ENCODE assay signal across 22 mouse cellular contexts in the genomic region with DNA sequence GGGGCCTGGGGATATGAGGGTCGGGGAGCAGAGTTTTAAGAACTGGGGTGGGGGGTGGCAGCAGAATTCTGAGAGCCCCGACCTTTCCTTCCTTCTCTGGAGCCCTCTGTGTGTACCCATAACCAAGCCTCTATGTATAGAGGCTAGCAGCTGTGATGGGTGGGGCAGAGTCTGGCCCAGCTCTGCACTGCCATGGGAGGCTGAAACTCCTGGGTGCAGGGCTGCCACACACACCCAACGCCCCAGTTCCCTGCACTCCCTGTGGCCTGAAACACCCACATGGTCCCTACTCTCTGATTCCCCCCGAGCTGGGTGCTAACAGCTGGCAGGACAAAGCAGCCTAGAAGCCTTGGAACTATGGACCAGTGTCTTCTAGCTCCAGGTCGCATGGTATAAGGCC.
DNase-seq lines count a peak whose midpoint lies in the region; ATAC-seq and TF ChIP-seq lines count a peak whose summit lies in the region.
"Had no signal": no experiment of that assay in that cellular context is flagged by ENCODE, and none has a peak within 500 bp of the region (broad histone marks: within the 10 kb centered on the region; RNA-seq: fewer than 3 reads in every experiment).

No protein-coding gene starts in this region.

- no peak overlapping the region for H3K4me2 ChIP-seq in embryonic facial prominence, embryonic 13.5 days
- H3K4me2 ChIP-seq in liver, embryonic 14.5 days (ENCODE audit: low read depth) = no peak overlapping the region
- no peak overlapping the region for H3K4me2 ChIP-seq in liver, embryonic 12.5 days
- no peak overlapping the region for H3K4me2 ChIP-seq in stomach, embryonic 16.5 days (ENCODE audit: low read depth, low read length)
- H3K4me2 ChIP-seq in stomach, postnatal 0 days (replicated peaks; ENCODE audit: low read depth) = no peak overlapping the region
- H3K4me2 ChIP-seq: forebrain, embryonic 13.5 days; forebrain, embryonic 15.5 days had no signal

- DNase-seq in embryonic facial prominence, embryonic 10.5 days (ENCODE audit: low spot score) = no peak
- no peak for DNase-seq in liver, embryonic 14.5 days (ENCODE audit: low read depth in 3 of 3, low spot score in 3 of 3)
- DNase-seq in stomach, postnatal 0 days (ENCODE audit: low spot score) = no peak
- DNase-seq: adrenal gland, adult 8-10 months; adrenal gland, postnatal 14 days; adrenal gland, postnatal 36 days; B cell, adult 2 months; cerebellum, adult 11-12 months; cerebellum, adult 2 months; cerebellum, adult 9-10 months; cerebellum, postnatal 10 days; cerebellum, postnatal 25 days; forebrain, postnatal 0 days had no signal

- H3K36me3 ChIP-seq in embryonic facial prominence, embryonic 13.5 days = peaks cover 65% of the 10 kb centered on the region
- H3K36me3 ChIP-seq in embryonic facial prominence, embryonic 10.5 days (replicated peaks) = peaks cover 90% of the 10 kb centered on the region
- H3K36me3 ChIP-seq in liver, embryonic 14.5 days (replicated peaks; ENCODE audit: control insufficient read depth, insufficient read depth, low read depth) = no peaks in the 10 kb centered on the region; the same call in 1 of the 2 replicates
- peaks cover 29% of the 10 kb centered on the region for H3K36me3 ChIP-seq in liver, embryonic 12.5 days
- peaks cover 15% of the 10 kb centered on the region for H3K36me3 ChIP-seq in stomach, embryonic 16.5 days (ENCODE audit: control insufficient read depth, insufficient read depth, low read length)
- peaks cover 12% of the 10 kb centered on the region; the same call in 1 of the 2 replicates for H3K36me3 ChIP-seq in stomach, postnatal 0 days (ENCODE audit: control insufficient read depth, insufficient read depth, low read length)

- no peak for TF ChIP-seq EP300 in liver, embryonic 14.5 days (IDR thresholded peaks at IDR 0.05; ENCODE audit: low read depth)
- TF ChIP-seq EP300 in stomach, postnatal 0 days (optimal IDR thresholded peaks at IDR 0.05) = no peak

- H3K9ac ChIP-seq in embryonic facial prominence, embryonic 13.5 days = peak overlapping the region; percentile 27; the same call in 1 of the 2 replicates
- no peak overlapping the region for H3K9ac ChIP-seq in liver, embryonic 14.5 days (replicated peaks)
- no peak overlapping the region for H3K9ac ChIP-seq in liver, embryonic 12.5 days
- no peak overlapping the region for H3K9ac ChIP-seq in stomach, embryonic 16.5 days (ENCODE audit: low read length)
- H3K9ac ChIP-seq in stomach, postnatal 0 days (ENCODE audit: low read length) = no peak overlapping the region
- H3K9ac ChIP-seq: forebrain, embryonic 13.5 days; forebrain, embryonic 15.5 days; forebrain, postnatal 0 days had no signal

- H3K4me3 ChIP-seq in embryonic facial prominence, embryonic 13.5 days = no peak overlapping the region
- no peak overlapping the region for H3K4me3 ChIP-seq in embryonic facial prominence, embryonic 10.5 days
- no peak overlapping the region for H3K4me3 ChIP-seq in liver, embryonic 14.5 days (ENCODE audit: insufficient read depth in 1 of 2, low read depth in 2 of 2, low read length in 2 of 2)
- no peak overlapping the region for H3K4me3 ChIP-seq in liver, embryonic 12.5 days
- H3K4me3 ChIP-seq in stomach, embryonic 16.5 days (replicated peaks; ENCODE audit: low read length) = no peak overlapping the region
- H3K4me3 ChIP-seq in stomach, postnatal 0 days (ENCODE audit: low read depth, low read length) = no peak overlapping the region
- H3K4me3 ChIP-seq: forebrain, embryonic 13.5 days; forebrain, embryonic 15.5 days had no signal

- TF ChIP-seq CTCF in liver, embryonic 14.5 days (IDR thresholded peaks at IDR 0.05; ENCODE audit: low read depth) = no peak
- no peak for TF ChIP-seq CTCF in stomach, postnatal 0 days (IDR thresholded peaks at IDR 0.05; ENCODE audit: low read depth)

- H3K9me3 ChIP-seq in embryonic facial prominence, embryonic 13.5 days = no peaks in the 10 kb centered on the region
- peaks cover 7% of the 10 kb centered on the region; the same call in 1 of the 2 replicates for H3K9me3 ChIP-seq in embryonic facial prominence, embryonic 10.5 days
- H3K9me3 ChIP-seq in liver, embryonic 14.5 days (ENCODE audit: control insufficient read depth, low read length) = peaks cover 3% of the 10 kb centered on the region; the same call in 1 of the 2 replicates
- H3K9me3 ChIP-seq in liver, embryonic 12.5 days (replicated peaks) = peaks cover 9% of the 10 kb centered on the region
- H3K9me3 ChIP-seq in stomach, embryonic 16.5 days (replicated peaks; ENCODE audit: control insufficient read depth, low read length) = peaks cover 6% of the 10 kb centered on the region; the same call in 1 of the 2 replicates
- H3K9me3 ChIP-seq in stomach, postnatal 0 days (ENCODE audit: control insufficient read depth, low read length) = no peaks in the 10 kb centered on the region
- H3K9me3 ChIP-seq: forebrain, embryonic 15.5 days had no signal

- ATAC-seq in embryonic facial prominence, embryonic 13.5 days (ENCODE audit: insufficient number of reproducible peaks, insufficient read depth, low FRiP score, low TSS enrichment, low read depth) = no peak
- ATAC-seq in liver, embryonic 14.5 days (ENCODE audit: insufficient read depth) = peak; percentile 29; the same call in 1 of the 2 replicates
- ATAC-seq in liver, embryonic 12.5 days = no peak
- ATAC-seq in stomach, embryonic 16.5 days (ENCODE audit: insufficient read depth, low FRiP score) = 0 out of 2 replicates have a peak, but pooled peaks have one; percentile 41
- no peak for ATAC-seq in stomach, postnatal 0 days (ENCODE audit: low FRiP score, low TSS enrichment)
- ATAC-seq: activated CD4-positive, CD25-positive, alpha-beta regulatory T cell, adult 4 months; CD4-positive, CD25-positive, alpha-beta regulatory T cell, adult 4 months; forebrain, embryonic 13.5 days; forebrain, embryonic 15.5 days; forebrain, postnatal 0 days; Patski had no signal

- no peak overlapping the region for H3K27ac ChIP-seq in embryonic facial prominence, embryonic 13.5 days
- H3K27ac ChIP-seq in embryonic facial prominence, embryonic 10.5 days (replicated peaks) = no peak overlapping the region
- H3K27ac ChIP-seq in liver, embryonic 14.5 days = no peak overlapping the region
- H3K27ac ChIP-seq in liver, embryonic 12.5 days = no peak overlapping the region
- no peak overlapping the region for H3K27ac ChIP-seq in stomach, embryonic 16.5 days (ENCODE audit: low read length)
- H3K27ac ChIP-seq in stomach, postnatal 0 days (replicated peaks) = no peak overlapping the region
- H3K27ac ChIP-seq: forebrain, embryonic 13.5 days; forebrain, embryonic 15.5 days had no signal

- no peaks in the 10 kb centered on the region for H3K27me3 ChIP-seq in embryonic facial prominence, embryonic 13.5 days
- no peaks in the 10 kb centered on the region for H3K27me3 ChIP-seq in embryonic facial prominence, embryonic 10.5 days (replicated peaks; ENCODE audit: low read depth, poor library complexity, severe bottlenecking)
- no peaks in the 10 kb centered on the region for H3K27me3 ChIP-seq in liver, embryonic 14.5 days (ENCODE audit: control insufficient read depth, insufficient read depth, low read length)
- H3K27me3 ChIP-seq in liver, embryonic 12.5 days (replicated peaks) = no peaks in the 10 kb centered on the region
- no peaks in the 10 kb centered on the region for H3K27me3 ChIP-seq in stomach, embryonic 16.5 days (ENCODE audit: control insufficient read depth, insufficient read depth, low read length)
- H3K27me3 ChIP-seq in stomach, postnatal 0 days (ENCODE audit: control insufficient read depth, insufficient read depth, low read length) = no peaks in the 10 kb centered on the region
- H3K27me3 ChIP-seq: CH12.LX; forebrain, embryonic 13.5 days; forebrain, embryonic 15.5 days; Patski had no signal

- WGBS in embryonic facial prominence, embryonic 13.5 days = 86% methylated on average over 5 of the region's 5 CpGs
- WGBS in embryonic facial prominence, embryonic 10.5 days = 82% methylated on average over 5 of the region's 5 CpGs
- WGBS in liver, embryonic 14.5 days (ENCODE audit: insufficient replicate concordance) = 55% methylated on average over 5 of the region's 5 CpGs
- WGBS in liver, embryonic 12.5 days (ENCODE audit: insufficient replicate concordance) = 60% methylated on average over 5 of the region's 5 CpGs
- 77% methylated on average over 5 of the region's 5 CpGs for WGBS in stomach, embryonic 16.5 days
- WGBS in stomach, postnatal 0 days = 71% methylated on average over 5 of the region's 5 CpGs

- H3K4me1 ChIP-seq in embryonic facial prominence, embryonic 13.5 days = no peaks in the 10 kb centered on the region
- peaks cover 9% of the 10 kb centered on the region; the same call in 1 of the 2 replicates for H3K4me1 ChIP-seq in embryonic facial prominence, embryonic 10.5 days
- H3K4me1 ChIP-seq in liver, embryonic 14.5 days (replicated peaks; ENCODE audit: control insufficient read depth in 2 of 2, insufficient read depth in 2 of 2, low read length in 1 of 2) = peaks cover 0 to 2% of the 10 kb centered on the region in 2 experiments; a peak in 1 of 4 replicates
- H3K4me1 ChIP-seq in liver, embryonic 12.5 days = 0 out of 2 replicates have a peak, but pooled peaks cover 7% of the 10 kb centered on the region
- no peaks in the 10 kb centered on the region for H3K4me1 ChIP-seq in stomach, embryonic 16.5 days (ENCODE audit: control insufficient read depth, insufficient read depth, low read length)
- H3K4me1 ChIP-seq in stomach, postnatal 0 days (replicated peaks; ENCODE audit: control insufficient read depth, insufficient read depth) = no peaks in the 10 kb centered on the region
- H3K4me1 ChIP-seq: forebrain, embryonic 15.5 days had no signal

Comparison
In these comparisons a context has a peak if more than half of its experiments do, and no peak if none do; other contexts are left out.
1. ATAC-seq: peak in liver, embryonic 14.5 days (single experiment) and stomach, embryonic 16.5 days (single experiment); none in embryonic facial prominence, embryonic 13.5 days (single experiment), liver, embryonic 12.5 days (single experiment) and stomach, postnatal 0 days (single experiment).